Mouse (Mus musculus) lung, embryonic 14.5 days (tissue): Measurements from ENCODE around the gene Usp45. TPM values are rescaled to one million over a fixed set of nuclear protein-coding genes. Genes with fewer than 3 reads are reported as not detected.

Source experiments
- ATAC-seq: fragments of 200-750 bp; cut with Nextera tagmentation; 2 replicates; pipeline ENCODE4 v1.8.0; 2017; ENCODE audit warnings: mild to moderate bottlenecking, moderate TSS enrichment, moderate library complexity; ENCODE audit not compliant: insufficient read depth
- DNase-seq: peaks from one replicate; pipeline ENCODE4 v3.0.0-alpha.2; 2015
- H3K27ac ChIP-seq: fragments of 300-500 bp; sonication (generic); 2 replicates; pipeline ENCODE4 v1.5.1; 2014; ENCODE audit warnings: low read depth, mild to moderate bottlenecking, moderate library complexity
- H3K27me3 ChIP-seq: fragments of 300-500 bp; sonication (generic); 2 replicates; pipeline ENCODE4 v1.6.1; 2014; ENCODE audit warnings: low read length, control low read depth; ENCODE audit not compliant: insufficient read depth
- H3K36me3 ChIP-seq: fragments of 300-500 bp; sonication (generic); 2 replicates; pipeline ENCODE4 v1.6.1; 2014; ENCODE audit warnings: control low read depth; ENCODE audit not compliant: insufficient read depth
- H3K4me1 ChIP-seq: fragments of 300-500 bp; sonication (generic); 2 replicates; pipeline ENCODE4 v1.6.1; 2014; ENCODE audit warnings: antibody characterized with exemption, control low read depth; ENCODE audit not compliant: insufficient read depth
- H3K4me2 ChIP-seq: fragments of 300-500 bp; sonication (generic); 2 replicates; pipeline ENCODE4 v1.6.1; 2014; ENCODE audit warnings: mild to moderate bottlenecking
- H3K4me3 ChIP-seq: fragments of 300-500 bp; sonication (generic); 2 replicates; pipeline ENCODE4 v1.5.1; 2014; ENCODE audit warnings: low read depth, low read length
- H3K9ac ChIP-seq: fragments of 300-500 bp; sonication (generic); 2 replicates; pipeline ENCODE4 v1.6.1; 2014
- H3K9me3 ChIP-seq: fragments of 300-500 bp; sonication (generic); 2 replicates; pipeline ENCODE4 v1.6.1; 2016; ENCODE audit warnings: low read depth, low read length, control low read depth
- CTCF ChIP-seq: IDR thresholded peaks from 2 replicates; pipeline ENCODE4 v1.5.1; 2016; ENCODE audit warnings: antibody characterized with exemption, low read depth
- WGBS: fragments of 180-500 bp; shearing (Covaris S2); extraction: QIAGEN DNeasy Blood & Tissue Kit; methylation state at CpG from one replicate; pipeline ENCODE4 v1.1.7; 2014; 5-methylcytosine and 5-hydroxymethylcytosine counted together
- polyA plus RNA-seq: library from polyadenylated mRNA; unstranded; fragments of >200 nt; fragmentation: Nextera tagmentation; extraction: Ambion mirVana; gene quantifications from 2 replicates; pipeline ENCODE4 v1.2.1, GENCODE M21; 2014

The Usp45 gene
- polyA plus RNA-seq, 1 experiment from 2014 or later = 12.8 TPM

DNA sequence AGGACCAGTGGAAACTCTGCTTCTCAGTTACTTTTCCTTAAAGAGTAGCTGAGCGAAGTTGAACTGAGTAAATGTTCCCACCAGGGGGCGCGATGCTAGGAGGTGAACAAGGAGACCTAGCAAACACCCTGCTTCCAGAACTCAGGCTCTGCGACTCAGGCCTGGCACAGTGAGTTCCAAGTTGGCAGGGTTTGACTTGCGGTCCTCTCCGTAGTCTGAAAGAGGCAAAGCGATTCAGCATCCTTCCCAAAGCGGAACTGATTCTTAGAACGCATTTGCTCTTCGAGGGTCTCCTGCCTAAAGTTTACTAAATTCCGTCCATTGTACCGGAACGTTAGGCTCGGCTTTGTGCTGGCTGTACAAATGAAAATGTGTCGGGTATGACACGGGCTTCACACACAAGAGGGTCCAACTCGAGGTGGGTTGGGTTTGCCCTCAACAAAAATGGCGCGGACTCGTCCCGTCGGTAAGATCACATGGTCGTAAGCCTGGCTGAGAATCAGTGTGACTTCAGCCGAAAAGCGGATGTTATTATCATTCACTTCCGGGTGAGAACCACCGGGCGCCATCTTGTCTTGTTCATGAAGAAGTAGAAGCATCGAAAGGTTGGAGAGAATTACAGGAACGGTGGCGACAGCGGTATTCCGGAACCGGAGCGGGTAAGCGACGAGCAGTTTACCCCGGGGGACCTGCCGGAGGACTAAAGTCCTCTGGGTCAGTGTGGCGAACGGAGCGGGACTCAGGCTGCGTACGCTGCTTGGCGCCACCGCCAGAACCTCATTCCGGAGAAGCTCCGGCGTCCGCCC, 80.7 kb downstream of the Usp45 start, which contains the start of gene Pnisr:
TSS of gene Pnisr (plus strand) at position 103 of the 806 bp plus-strand sequence.
- peak; percentile 98 for ATAC-seq
- no peaks in the 10 kb centered on the region for H3K27me3 ChIP-seq
- WGBS = under 1% methylated on average over 50 of the region's 50 CpGs

DNA sequence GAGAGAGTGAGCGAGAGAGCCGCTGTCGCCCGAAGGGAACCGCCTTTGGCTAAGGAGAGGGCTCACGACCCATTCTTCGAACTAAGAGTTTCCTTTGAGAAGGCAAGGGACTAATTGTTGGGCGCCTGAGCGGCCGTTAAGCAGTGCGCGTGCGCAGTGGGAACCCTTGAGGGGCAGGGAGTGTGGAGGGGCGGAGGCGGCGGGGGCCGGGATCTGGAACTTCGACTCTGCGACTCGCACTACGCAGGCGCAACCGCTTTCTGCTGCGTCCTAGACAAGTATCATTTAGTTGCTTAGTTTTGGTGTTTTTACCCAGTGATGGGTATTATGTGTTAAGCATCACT, 81.3 kb downstream of the Usp45 start:
- Histone ChIP-seq H3K4me3 (peak overlapping the region; percentile 87), H3K27ac (peak overlapping the region; percentile 98), H3K9me3 (no peaks in the 10 kb centered on the region), H3K9ac (peak overlapping the region; percentile 93), H3K4me1 (peaks cover 3% of the 10 kb centered on the region), H3K27me3 (no peaks in the 10 kb centered on the region), H3K4me2 (peak overlapping the region; percentile 63), H3K36me3 (0 out of 2 replicates have a peak, but pooled peaks cover 3% of the 10 kb centered on the region)
- DNase-seq (peak; percentile 96), ATAC-seq (peak; percentile 87)
- no peak for TF ChIP-seq CTCF
- WGBS = under 1% methylated on average over 24 of the region's 24 CpGs

More for the DNA sequence above, 80.7 kb downstream of the Usp45 start, which contains the start of gene Pnisr:
- DNase-seq = peak; percentile 99
- Histone ChIP-seq H3K9ac (peak within 1 kb of the TSS; percentile 93), H3K9me3 (no peaks in the 10 kb centered on the region), H3K4me3 (peak within 1 kb of the TSS; percentile 87), H3K36me3 (0 out of 2 replicates have a peak, but pooled peaks cover 3% of the 10 kb centered on the region), H3K4me1 (peaks cover 3% of the 10 kb centered on the region), H3K27ac (peak within 1 kb of the TSS; percentile 98), H3K4me2 (peak within 1 kb of the TSS; percentile 63)
- TF ChIP-seq CTCF = peak; percentile 90

DNA sequence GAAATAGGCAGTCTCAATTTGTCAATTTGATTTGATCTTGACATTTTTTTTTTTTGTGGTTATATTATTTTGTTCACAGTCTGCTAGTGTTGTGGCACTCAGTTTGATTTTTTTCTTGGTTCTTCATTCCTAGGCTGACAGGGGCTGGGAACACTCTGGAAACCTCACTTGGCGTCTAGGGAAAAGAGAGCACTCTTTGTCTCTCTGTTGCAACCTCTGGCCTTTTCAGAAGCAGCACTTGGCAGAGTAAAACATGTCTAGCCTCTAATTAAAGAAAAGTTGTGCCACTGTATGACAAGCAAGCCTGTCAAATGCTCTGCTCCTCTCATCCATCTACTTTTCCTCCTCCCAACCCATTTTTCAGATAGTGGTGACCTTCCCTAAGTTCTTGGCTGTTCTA, 90.5 kb downstream of the Usp45 start:
- ATAC-seq = no peak
- Histone ChIP-seq H3K4me1 (no peaks in the 10 kb centered on the region), H3K27me3 (no peaks in the 10 kb centered on the region), H3K4me2 (no peak overlapping the region), H3K9me3 (no peaks in the 10 kb centered on the region), H3K36me3 (peaks cover 72% of the 10 kb centered on the region), H3K27ac (no peak overlapping the region), H3K9ac (no peak overlapping the region), H3K4me3 (no peak overlapping the region)
- 81% methylated on average over 1 of the region's 1 CpGs for WGBS
- no peak for DNase-seq
- TF ChIP-seq CTCF = no peak

DNA sequence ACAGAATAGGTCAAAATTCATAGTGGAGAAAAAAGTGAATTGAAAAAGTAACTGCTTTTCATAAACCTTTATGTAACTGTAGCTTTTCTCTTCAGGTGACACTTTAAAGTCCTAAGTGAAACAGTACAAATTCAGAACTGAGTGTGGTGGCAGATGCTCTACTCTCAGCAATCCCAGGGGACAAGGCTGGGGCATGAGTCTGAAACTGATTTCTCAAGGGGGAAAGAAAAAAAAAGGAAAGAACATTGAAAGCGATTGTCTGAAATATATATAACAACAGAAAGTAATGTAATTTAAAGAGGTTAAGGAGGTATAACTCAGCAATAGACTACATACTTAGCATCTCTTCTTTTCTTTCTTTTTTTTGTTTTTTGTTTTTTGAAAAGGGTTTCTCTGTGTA, 98.3 kb downstream of the Usp45 start:
- H3K27ac ChIP-seq = no peak overlapping the region
- no peaks in the 10 kb centered on the region for H3K4me1 ChIP-seq
- peaks cover 70% of the 10 kb centered on the region for H3K36me3 ChIP-seq
- no peak overlapping the region for H3K4me3 ChIP-seq
- ATAC-seq (no peak), DNase-seq (no peak)
- TF ChIP-seq CTCF = no peak
- H3K9me3 ChIP-seq = no peaks in the 10 kb centered on the region
- H3K9ac ChIP-seq = no peak overlapping the region
- no peaks in the 10 kb centered on the region for H3K27me3 ChIP-seq
- no peak overlapping the region for H3K4me2 ChIP-seq
- 96% methylated on average over 1 of the region's 1 CpGs for WGBS

DNA sequence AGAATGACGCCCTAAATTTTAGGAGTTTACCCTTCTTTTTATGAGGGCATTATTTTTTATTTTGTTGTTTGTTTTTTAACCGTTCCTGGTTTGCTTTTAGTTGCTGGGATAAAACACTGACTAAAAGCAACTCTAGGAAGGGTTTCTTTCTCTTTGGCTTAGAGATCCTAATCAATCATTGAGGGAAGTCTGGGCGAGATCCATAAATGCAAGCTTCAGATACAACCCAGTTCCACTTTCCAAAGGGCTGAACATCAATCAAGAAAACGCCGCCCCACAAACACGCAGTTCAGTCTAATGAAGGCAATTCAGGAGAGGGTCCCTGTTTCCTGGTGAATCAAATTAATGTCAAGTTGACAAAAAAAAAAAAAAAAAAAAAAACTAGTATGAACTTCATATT, 111.8 kb downstream of the Usp45 start:
- 0 out of 2 replicates have a peak, but pooled peaks cover 3% of the 10 kb centered on the region for H3K4me1 ChIP-seq
- H3K27ac ChIP-seq = peak overlapping the region; percentile 95; the same call in 1 of the 2 replicates
- H3K4me2 ChIP-seq = peak overlapping the region; percentile 63
- H3K4me3 ChIP-seq = peak overlapping the region; percentile 70
- peaks cover 23% of the 10 kb centered on the region for H3K36me3 ChIP-seq
- TF ChIP-seq CTCF = no peak
- H3K27me3 ChIP-seq = no peaks in the 10 kb centered on the region
- H3K9me3 ChIP-seq = no peaks in the 10 kb centered on the region
- ATAC-seq (no peak), DNase-seq (peak; percentile 28)
- H3K9ac ChIP-seq = peak overlapping the region; percentile 83
- 16% methylated on average over 6 of the region's 6 CpGs for WGBS

DNA sequence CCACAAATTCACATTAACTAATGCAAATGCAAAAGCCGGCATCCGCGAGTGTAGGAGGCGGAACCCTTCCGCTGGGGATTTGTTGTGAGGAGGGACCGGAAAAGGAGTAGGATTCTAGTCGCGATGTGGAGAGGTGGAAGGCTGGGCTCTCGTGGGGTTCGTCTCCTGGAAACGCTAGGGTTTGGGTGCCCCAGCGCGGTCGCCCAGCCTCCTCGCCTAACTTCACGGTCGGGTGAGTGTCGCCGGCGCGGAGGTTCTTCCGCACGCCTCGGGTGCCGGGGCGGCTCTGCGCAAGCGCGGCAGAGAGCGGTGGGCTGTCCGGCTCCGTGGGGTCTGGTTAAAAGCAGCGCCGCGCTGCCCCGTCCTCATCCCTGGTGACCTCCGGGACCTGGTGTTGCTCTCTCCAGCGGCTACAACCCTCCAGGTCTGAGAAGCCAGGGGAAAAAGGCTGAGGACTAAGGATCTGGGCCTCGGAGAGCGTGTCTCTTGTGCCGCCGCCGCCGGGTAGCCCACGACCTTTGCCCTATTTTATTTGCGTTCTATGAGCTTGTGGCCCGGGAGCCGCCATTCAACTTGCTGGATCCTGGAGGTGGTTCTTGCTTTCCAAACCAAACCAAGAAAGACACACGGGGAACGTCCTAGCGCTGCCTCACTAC, 112.7 kb downstream of the Usp45 start, which contains the start of gene Coq3:
TSS of gene Coq3 (plus strand) at position 109 of the 656 bp plus-strand sequence.
- under 1% methylated on average over 51 of the region's 51 CpGs for WGBS
- peak within 1 kb of the TSS; percentile 63 for H3K4me2 ChIP-seq
- H3K9ac ChIP-seq = peak within 1 kb of the TSS; percentile 83
- H3K9me3 ChIP-seq = no peaks in the 10 kb centered on the region
- H3K27ac ChIP-seq = peak within 1 kb of the TSS; percentile 95
- H3K4me1 ChIP-seq = 0 out of 2 replicates have a peak, but pooled peaks cover 3% of the 10 kb centered on the region
- TF ChIP-seq CTCF = no peak
- peak within 1 kb of the TSS; percentile 70 for H3K4me3 ChIP-seq
- DNase-seq (peak; percentile 89), ATAC-seq (peak; percentile 94)
- no peaks in the 10 kb centered on the region for H3K27me3 ChIP-seq
- peaks cover 15% of the 10 kb centered on the region; the same call in 1 of the 2 replicates for H3K36me3 ChIP-seq

DNA sequence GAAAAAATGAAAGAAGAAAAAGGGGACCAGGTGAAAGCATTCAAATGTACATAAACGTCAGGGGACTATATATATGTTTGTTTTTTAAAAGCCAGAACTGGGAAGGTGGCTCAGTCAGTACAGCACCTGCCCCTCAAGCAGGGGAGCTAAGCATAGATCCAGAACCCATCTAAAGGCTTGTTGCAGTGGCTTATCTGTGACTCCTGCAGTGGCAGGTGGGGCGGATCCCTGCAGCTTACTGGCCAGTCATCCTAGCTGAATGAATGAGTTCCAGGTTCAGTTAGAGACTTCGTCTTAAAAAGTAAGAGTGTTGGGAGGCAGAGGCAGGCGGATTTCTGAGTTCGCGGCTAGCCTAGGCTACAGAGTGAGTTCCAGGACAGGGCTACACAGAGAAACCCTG, 115.8 kb downstream of the Usp45 start:
- Histone ChIP-seq H3K4me2 (no peak overlapping the region), H3K27me3 (no peaks in the 10 kb centered on the region), H3K9ac (no peak overlapping the region), H3K4me1 (0 out of 2 replicates have a peak, but pooled peaks cover 3% of the 10 kb centered on the region), H3K4me3 (no peak overlapping the region), H3K27ac (no peak overlapping the region), H3K36me3 (no peaks in the 10 kb centered on the region), H3K9me3 (no peaks in the 10 kb centered on the region)
- DNase-seq = no peak
- WGBS = 84% methylated on average over 6 of the region's 6 CpGs
- TF ChIP-seq CTCF = no peak
- ATAC-seq = no peak
